Mouse (Mus musculus): ENCODE data around the gene Eid2b. TPM values are rescaled to one million over a fixed set of nuclear protein-coding genes. Genes with fewer than 3 reads are reported as not detected.

The Eid2b gene
- polyA plus RNA-seq, 1 experiment from 2014 or later, result 1.7 TPM

- Histone ChIP-seq H3K36me3 (replicated peaks) (no peaks in the 10 kb centered on the region), H3K9me3 (replicated peaks) (no peaks in the 10 kb centered on the region), H3K4me1 (replicated peaks) (peaks cover 7% of the 10 kb centered on the region), H3K9ac (0 out of 2 replicates have a peak overlapping the region, but pooled peaks have one; percentile 42), H3K27ac (replicated peaks) (no peak overlapping the region), H3K4me2 (peak overlapping the region; percentile 75), H3K27me3 (peaks cover 37% of the 10 kb centered on the region), H3K4me3 (replicated peaks) (peak overlapping the region; percentile 62)
- 27% methylated on average over 16 of the region's 16 CpGs for WGBS (ENCODE audit: insufficient replicate concordance)
- no peak for ATAC-seq (ENCODE audit: insufficient read depth)
These were observed 9.0 kb upstream of the Eid2b start for GRCm38 (mm10) chr7:28268576-28268975.

GRCm38 (mm10) chr7:28269355-28269754 is 8.2 kb upstream of the Eid2b start:
- no peak overlapping the region for H3K27ac ChIP-seq (replicated peaks)
- H3K27me3 ChIP-seq, result peaks cover 37% of the 10 kb centered on the region
- WGBS (ENCODE audit: insufficient replicate concordance), result 74% methylated on average over 12 of the region's 12 CpGs
- no peak overlapping the region for H3K4me2 ChIP-seq
- H3K9ac ChIP-seq, result no peak overlapping the region
- H3K36me3 ChIP-seq (replicated peaks), result no peaks in the 10 kb centered on the region
- H3K4me1 ChIP-seq (replicated peaks), result peaks cover 7% of the 10 kb centered on the region
- no peak for ATAC-seq (ENCODE audit: insufficient read depth)
- no peaks in the 10 kb centered on the region for H3K9me3 ChIP-seq (replicated peaks)
- no peak overlapping the region for H3K4me3 ChIP-seq (replicated peaks)

- no peak overlapping the region for H3K27ac ChIP-seq (replicated peaks)
- ATAC-seq (ENCODE audit: insufficient read depth), result no peak
- peaks cover 7% of the 10 kb centered on the region for H3K4me1 ChIP-seq (replicated peaks)
- 61% methylated on average over 3 of the region's 3 CpGs for WGBS (ENCODE audit: insufficient replicate concordance)
- H3K4me3 ChIP-seq (replicated peaks), result no peak overlapping the region
- no peaks in the 10 kb centered on the region for H3K9me3 ChIP-seq (replicated peaks)
- H3K36me3 ChIP-seq (replicated peaks), result no peaks in the 10 kb centered on the region
- no peak overlapping the region for H3K9ac ChIP-seq
- H3K27me3 ChIP-seq, result peaks cover 26% of the 10 kb centered on the region
- no peak overlapping the region for H3K4me2 ChIP-seq
These were observed 5.8 kb upstream of the Eid2b start for GRCm38 (mm10) chr7:28271761-28272160.

- H3K4me1 ChIP-seq (replicated peaks), result peaks cover 9% of the 10 kb centered on the region
- WGBS (ENCODE audit: insufficient replicate concordance), result 59% methylated on average over 8 of the region's 8 CpGs
- no peak overlapping the region for H3K27ac ChIP-seq (replicated peaks)
- ATAC-seq (ENCODE audit: insufficient read depth), result no peak
- 0 out of 2 replicates have a peak, but pooled peaks cover 5% of the 10 kb centered on the region for H3K27me3 ChIP-seq
- H3K9me3 ChIP-seq (replicated peaks), result no peaks in the 10 kb centered on the region
- no peak overlapping the region for H3K4me3 ChIP-seq (replicated peaks)
- H3K9ac ChIP-seq, result no peak overlapping the region
- H3K4me2 ChIP-seq, result 0 out of 2 replicates have a peak overlapping the region, but pooled peaks have one; percentile 96
- H3K36me3 ChIP-seq (replicated peaks), result no peaks in the 10 kb centered on the region
These were observed 313 bp upstream of the Eid2b start for GRCm38 (mm10) chr7:28277237-28277614.

GRCm38 (mm10) chr7:28278279-28278652 is 727 bp downstream of the Eid2b start:
- Histone ChIP-seq H3K4me2 (peak overlapping the region; percentile 96), H3K27ac (replicated peaks) (no peak overlapping the region), H3K9ac (peak overlapping the region; percentile 85), H3K4me1 (replicated peaks) (peaks cover 9% of the 10 kb centered on the region), H3K4me3 (replicated peaks) (peak overlapping the region; percentile 82), H3K9me3 (replicated peaks) (no peaks in the 10 kb centered on the region), H3K36me3 (replicated peaks) (no peaks in the 10 kb centered on the region), H3K27me3 (0 out of 2 replicates have a peak, but pooled peaks cover 5% of the 10 kb centered on the region)
- WGBS (ENCODE audit: insufficient replicate concordance), result 82% methylated on average over 7 of the region's 7 CpGs
- no peak for ATAC-seq (ENCODE audit: insufficient read depth)

- 57% methylated on average over 7 of the region's 7 CpGs for WGBS (ENCODE audit: insufficient replicate concordance)
These were observed 3.1 kb downstream of the Eid2b start for GRCm38 (mm10) chr7:28280630-28281029.

GRCm38 (mm10) chr7:28290165-28290564 is 12.6 kb downstream of the Eid2b start:
- Histone ChIP-seq H3K9me3 (replicated peaks) (no peaks in the 10 kb centered on the region), H3K4me2 (peak overlapping the region; percentile 4; the same call in 1 of the 2 replicates), H3K4me1 (replicated peaks) (peaks cover 10% of the 10 kb centered on the region; the same call in 1 of the 2 replicates), H3K27ac (replicated peaks) (no peak overlapping the region), H3K36me3 (replicated peaks) (no peaks in the 10 kb centered on the region), H3K27me3 (peaks cover 80% of the 10 kb centered on the region), H3K9ac (no peak overlapping the region), H3K4me3 (replicated peaks) (no peak overlapping the region)
- 5% methylated on average over 18 of the region's 18 CpGs for WGBS (ENCODE audit: insufficient replicate concordance)
- ATAC-seq (ENCODE audit: insufficient read depth), result no peak

More at GRCm38 (mm10) chr7:28280630-28281029, 3.1 kb downstream of the Eid2b start:
- Histone ChIP-seq H3K27ac (replicated peaks) (no peak overlapping the region), H3K9me3 (replicated peaks) (no peaks in the 10 kb centered on the region), H3K27me3 (0 out of 2 replicates have a peak, but pooled peaks cover 5% of the 10 kb centered on the region), H3K9ac (no peak overlapping the region), H3K4me3 (replicated peaks) (no peak overlapping the region), H3K4me1 (replicated peaks) (peaks cover 9% of the 10 kb centered on the region), H3K4me2 (no peak overlapping the region), H3K36me3 (replicated peaks) (no peaks in the 10 kb centered on the region)
- ATAC-seq (ENCODE audit: insufficient read depth), result no peak

- peak within 1 kb of the TSS; percentile 4 for H3K4me2 ChIP-seq
- no peaks in the 10 kb centered on the region for H3K9me3 ChIP-seq (replicated peaks)
- no peak within 1 kb of the TSS for H3K4me3 ChIP-seq (replicated peaks)
- no peaks in the 10 kb centered on the region for H3K36me3 ChIP-seq (replicated peaks)
- 3% methylated on average over 52 of the region's 52 CpGs for WGBS (ENCODE audit: insufficient replicate concordance)
- peaks cover 10% of the 10 kb centered on the region; the same call in 1 of the 2 replicates for H3K4me1 ChIP-seq (replicated peaks)
- no peak within 1 kb of the TSS for H3K9ac ChIP-seq
- ATAC-seq (ENCODE audit: insufficient read depth), result no peak
- no peak within 1 kb of the TSS for H3K27ac ChIP-seq (replicated peaks)
- peaks cover 88% of the 10 kb centered on the region for H3K27me3 ChIP-seq
These were observed 13.4 kb downstream of the Eid2b start, which contains the start of gene Selenov for GRCm38 (mm10) chr7:28290638-28291590. Selenov (minus strand) TSS chr7:28291186.

GRCm38 (mm10) chr7:28294481-28294880 is 16.9 kb downstream of the Eid2b start:
- H3K4me2 ChIP-seq, result peak overlapping the region; percentile 66
- peaks cover 100% of the 10 kb centered on the region for H3K27me3 ChIP-seq
- H3K9ac ChIP-seq, result 0 out of 2 replicates have a peak overlapping the region, but pooled peaks have one; percentile 25
- peaks cover 14% of the 10 kb centered on the region for H3K4me1 ChIP-seq (replicated peaks)
- no peak for ATAC-seq (ENCODE audit: insufficient read depth)
- H3K9me3 ChIP-seq (replicated peaks), result no peaks in the 10 kb centered on the region
- WGBS (ENCODE audit: insufficient replicate concordance), result 6% methylated on average over 63 of the region's 63 CpGs
- no peak overlapping the region for H3K27ac ChIP-seq (replicated peaks)
- H3K36me3 ChIP-seq (replicated peaks), result no peaks in the 10 kb centered on the region
- H3K4me3 ChIP-seq (replicated peaks), result peak overlapping the region; percentile 47

GRCm38 (mm10) chr7:28298837-28299625 is 21.5 kb downstream of the Eid2b start:
- Histone ChIP-seq H3K9me3 (replicated peaks) (no peaks in the 10 kb centered on the region), H3K4me3 (replicated peaks) (no peak overlapping the region), H3K9ac (no peak overlapping the region), H3K4me1 (replicated peaks) (peaks cover 24% of the 10 kb centered on the region), H3K4me2 (peak overlapping the region; percentile 18; the same call in 1 of the 2 replicates), H3K36me3 (replicated peaks) (no peaks in the 10 kb centered on the region), H3K27me3 (peaks cover 93% of the 10 kb centered on the region), H3K27ac (replicated peaks) (no peak overlapping the region)
- WGBS (ENCODE audit: insufficient replicate concordance), result 23% methylated on average over 43 of the region's 43 CpGs
- no peak for ATAC-seq (ENCODE audit: insufficient read depth)
